Mouse (Mus musculus): ENCODE data around the gene Mchr1. TPM values are rescaled to one million over a fixed set of nuclear protein-coding genes. Genes with fewer than 3 reads are reported as not detected.
"Not testable (repeated sequence)": the region's sequence is repeated elsewhere in the genome, so short reads cannot be mapped to it uniquely, and the experiment has no call there.

Gene Mchr1
- polyA plus RNA-seq, 1 experiment from 2014 or later, result 1.4 TPM

GRCm38 (mm10) chr15:81220051-81220450 is 15.2 kb upstream of the Mchr1 start:
- WGBS, result 73% methylated on average over 8 of the region's 8 CpGs
- not testable (repeated sequence) for H3K9me3 ChIP-seq (replicated peaks; ENCODE audit: control insufficient read depth, low read length); ATAC-seq; H3K36me3 ChIP-seq (ENCODE audit: control insufficient read depth, insufficient read depth, low read length); H3K27ac ChIP-seq (ENCODE audit: low read depth, low read length); H3K4me3 ChIP-seq (ENCODE audit: low read depth, low read length); H3K9ac ChIP-seq (ENCODE audit: low read length); H3K27me3 ChIP-seq (replicated peaks; ENCODE audit: control insufficient read depth, insufficient read depth, low read length); H3K4me1 ChIP-seq (ENCODE audit: control insufficient read depth, insufficient read depth, low read length); H3K4me2 ChIP-seq (ENCODE audit: low read length); DNase-seq (ENCODE audit: low spot score)

GRCm38 (mm10) chr15:81221446-81221845 is 13.9 kb upstream of the Mchr1 start:
- Histone ChIP-seq H3K4me2 (ENCODE audit: low read length) (no peak overlapping the region), H3K9ac (ENCODE audit: low read length) (no peak overlapping the region), H3K27ac (ENCODE audit: low read depth, low read length) (no peak overlapping the region), H3K36me3 (ENCODE audit: control insufficient read depth, insufficient read depth, low read length) (no peaks in the 10 kb centered on the region), H3K27me3 (replicated peaks; ENCODE audit: control insufficient read depth, insufficient read depth, low read length) (no peaks in the 10 kb centered on the region), H3K4me1 (ENCODE audit: control insufficient read depth, insufficient read depth, low read length) (no peaks in the 10 kb centered on the region), H3K4me3 (ENCODE audit: low read depth, low read length) (no peak overlapping the region), H3K9me3 (replicated peaks; ENCODE audit: control insufficient read depth, low read length) (no peaks in the 10 kb centered on the region)
- DNase-seq (ENCODE audit: low spot score), result no peak
- WGBS, result 83% methylated on average over 6 of the region's 6 CpGs
- no peak for ATAC-seq

- H3K27ac ChIP-seq (ENCODE audit: low read depth, low read length), result no peak overlapping the region
- H3K4me1 ChIP-seq (ENCODE audit: control insufficient read depth, insufficient read depth, low read length), result no peaks in the 10 kb centered on the region
- ATAC-seq (no peak), DNase-seq (ENCODE audit: low spot score) (no peak)
- no peaks in the 10 kb centered on the region for H3K36me3 ChIP-seq (ENCODE audit: control insufficient read depth, insufficient read depth, low read length)
- H3K9ac ChIP-seq (ENCODE audit: low read length), result no peak overlapping the region
- H3K4me3 ChIP-seq (ENCODE audit: low read depth, low read length), result no peak overlapping the region
- WGBS, result 91% methylated on average over 10 of the region's 10 CpGs
- H3K9me3 ChIP-seq (replicated peaks; ENCODE audit: control insufficient read depth, low read length), result no peaks in the 10 kb centered on the region
- H3K4me2 ChIP-seq (ENCODE audit: low read length), result no peak overlapping the region
- H3K27me3 ChIP-seq (replicated peaks; ENCODE audit: control insufficient read depth, insufficient read depth, low read length), result no peaks in the 10 kb centered on the region
Measured at GRCm38 (mm10) chr15:81225016-81225415, 10.3 kb upstream of the Mchr1 start.

- Histone ChIP-seq H3K9me3 (replicated peaks; ENCODE audit: control insufficient read depth, low read length) (no peaks in the 10 kb centered on the region), H3K36me3 (ENCODE audit: control insufficient read depth, insufficient read depth, low read length) (no peaks in the 10 kb centered on the region), H3K9ac (ENCODE audit: low read length) (no peak overlapping the region), H3K27ac (ENCODE audit: low read depth, low read length) (no peak overlapping the region), H3K4me1 (ENCODE audit: control insufficient read depth, insufficient read depth, low read length) (no peaks in the 10 kb centered on the region), H3K27me3 (replicated peaks; ENCODE audit: control insufficient read depth, insufficient read depth, low read length) (no peaks in the 10 kb centered on the region), H3K4me2 (ENCODE audit: low read length) (no peak overlapping the region), H3K4me3 (ENCODE audit: low read depth, low read length) (no peak overlapping the region)
- WGBS, result 86% methylated on average over 6 of the region's 6 CpGs
- no peak for ATAC-seq
- no peak for DNase-seq (ENCODE audit: low spot score)
Measured at GRCm38 (mm10) chr15:81225732-81226131, 9.6 kb upstream of the Mchr1 start.

GRCm38 (mm10) chr15:81226796-81227195 is 8.5 kb upstream of the Mchr1 start:
- H3K9ac ChIP-seq (ENCODE audit: low read length), result no peak overlapping the region
- WGBS, result 62% methylated on average over 4 of the region's 4 CpGs
- ATAC-seq (no peak), DNase-seq (ENCODE audit: low spot score) (peak; percentile 17)
- H3K4me1 ChIP-seq (ENCODE audit: control insufficient read depth, insufficient read depth, low read length), result no peaks in the 10 kb centered on the region
- no peaks in the 10 kb centered on the region for H3K36me3 ChIP-seq (ENCODE audit: control insufficient read depth, insufficient read depth, low read length)
- no peaks in the 10 kb centered on the region for H3K9me3 ChIP-seq (replicated peaks; ENCODE audit: control insufficient read depth, low read length)
- H3K27me3 ChIP-seq (replicated peaks; ENCODE audit: control insufficient read depth, insufficient read depth, low read length), result no peaks in the 10 kb centered on the region
- no peak overlapping the region for H3K4me3 ChIP-seq (ENCODE audit: low read depth, low read length)
- no peak overlapping the region for H3K4me2 ChIP-seq (ENCODE audit: low read length)
- H3K27ac ChIP-seq (ENCODE audit: low read depth, low read length), result no peak overlapping the region

GRCm38 (mm10) chr15:81227275-81227674 is 8.0 kb upstream of the Mchr1 start:
- no peaks in the 10 kb centered on the region for H3K4me1 ChIP-seq (ENCODE audit: control insufficient read depth, insufficient read depth, low read length)
- H3K27ac ChIP-seq (ENCODE audit: low read depth, low read length), result no peak overlapping the region
- no peak overlapping the region for H3K4me2 ChIP-seq (ENCODE audit: low read length)
- 93% methylated on average over 3 of the region's 3 CpGs for WGBS
- no peak for ATAC-seq
- no peak overlapping the region for H3K9ac ChIP-seq (ENCODE audit: low read length)
- DNase-seq (ENCODE audit: low spot score), result no peak
- no peaks in the 10 kb centered on the region for H3K9me3 ChIP-seq (replicated peaks; ENCODE audit: control insufficient read depth, low read length)
- H3K27me3 ChIP-seq (replicated peaks; ENCODE audit: control insufficient read depth, insufficient read depth, low read length), result no peaks in the 10 kb centered on the region
- no peaks in the 10 kb centered on the region for H3K36me3 ChIP-seq (ENCODE audit: control insufficient read depth, insufficient read depth, low read length)
- H3K4me3 ChIP-seq (ENCODE audit: low read depth, low read length), result no peak overlapping the region

GRCm38 (mm10) chr15:81228258-81228657 is 7.0 kb upstream of the Mchr1 start:
- ATAC-seq, result no peak
- H3K36me3 ChIP-seq (ENCODE audit: control insufficient read depth, insufficient read depth, low read length), result no peaks in the 10 kb centered on the region
- DNase-seq (ENCODE audit: low spot score), result no peak
- 85% methylated on average over 3 of the region's 3 CpGs for WGBS
- H3K9me3 ChIP-seq (replicated peaks; ENCODE audit: control insufficient read depth, low read length), result no peaks in the 10 kb centered on the region
- no peak overlapping the region for H3K9ac ChIP-seq (ENCODE audit: low read length)
- H3K4me3 ChIP-seq (ENCODE audit: low read depth, low read length), result no peak overlapping the region
- H3K4me2 ChIP-seq (ENCODE audit: low read length), result no peak overlapping the region
- no peaks in the 10 kb centered on the region for H3K4me1 ChIP-seq (ENCODE audit: control insufficient read depth, insufficient read depth, low read length)
- H3K27ac ChIP-seq (ENCODE audit: low read depth, low read length), result no peak overlapping the region
- H3K27me3 ChIP-seq (replicated peaks; ENCODE audit: control insufficient read depth, insufficient read depth, low read length), result no peaks in the 10 kb centered on the region

- H3K36me3 ChIP-seq (ENCODE audit: control insufficient read depth, insufficient read depth, low read length), result no peaks in the 10 kb centered on the region
- WGBS, result 78% methylated on average over 3 of the region's 3 CpGs
- H3K9me3 ChIP-seq (replicated peaks; ENCODE audit: control insufficient read depth, low read length), result no peaks in the 10 kb centered on the region
- no peak overlapping the region for H3K27ac ChIP-seq (ENCODE audit: low read depth, low read length)
- no peak for DNase-seq (ENCODE audit: low spot score)
- no peak for ATAC-seq
- no peak overlapping the region for H3K4me3 ChIP-seq (ENCODE audit: low read depth, low read length)
- H3K9ac ChIP-seq (ENCODE audit: low read length), result no peak overlapping the region
- no peaks in the 10 kb centered on the region for H3K27me3 ChIP-seq (replicated peaks; ENCODE audit: control insufficient read depth, insufficient read depth, low read length)
- no peaks in the 10 kb centered on the region; the same call in 1 of the 2 replicates for H3K4me1 ChIP-seq (ENCODE audit: control insufficient read depth, insufficient read depth, low read length)
- no peak overlapping the region for H3K4me2 ChIP-seq (ENCODE audit: low read length)
Measured at GRCm38 (mm10) chr15:81229791-81230190, 5.5 kb upstream of the Mchr1 start.

- ATAC-seq, result no peak
- Histone ChIP-seq H3K27ac (ENCODE audit: low read depth, low read length) (no peak overlapping the region), H3K4me2 (ENCODE audit: low read length) (no peak overlapping the region), H3K36me3 (ENCODE audit: control insufficient read depth, insufficient read depth, low read length) (no peaks in the 10 kb centered on the region), H3K4me3 (ENCODE audit: low read depth, low read length) (no peak overlapping the region), H3K4me1 (ENCODE audit: control insufficient read depth, insufficient read depth, low read length) (peaks cover 6% of the 10 kb centered on the region), H3K9ac (ENCODE audit: low read length) (no peak overlapping the region), H3K9me3 (replicated peaks; ENCODE audit: control insufficient read depth, low read length) (no peaks in the 10 kb centered on the region), H3K27me3 (replicated peaks; ENCODE audit: control insufficient read depth, insufficient read depth, low read length) (no peaks in the 10 kb centered on the region)
- WGBS, result 88% methylated on average over 7 of the region's 7 CpGs
- no peak for DNase-seq (ENCODE audit: low spot score)
Measured at GRCm38 (mm10) chr15:81231325-81231724, 4.0 kb upstream of the Mchr1 start.
